Mouse (Mus musculus) hindbrain, embryonic 11.5 days (tissue): Measurements from ENCODE around the gene Ints2. TPM values are rescaled to one million over a fixed set of nuclear protein-coding genes. Genes with fewer than 3 reads are reported as not detected.
"Not testable (repeated sequence)": the region's sequence is repeated elsewhere in the genome, so short reads cannot be mapped to it uniquely, and the experiment has no call there.

Source experiments
- ATAC-seq: fragments of 200-750 bp; cut with Nextera tagmentation; 2 replicates; pipeline ENCODE4 v1.8.0; 2017; ENCODE audit warnings: mild to moderate bottlenecking, moderate TSS enrichment, moderate library complexity; ENCODE audit not compliant: low FRiP score
- DNase-seq: peaks from one replicate; pipeline ENCODE4 v3.0.0-alpha.2; 2015; ENCODE audit warnings: low spot score
- H3K27ac ChIP-seq: fragments of 300-500 bp; sonication (generic); 2 replicates; pipeline ENCODE4 v1.5.1; 2014; ENCODE audit warnings: mild to moderate bottlenecking, low read depth, low read length
- H3K27me3 ChIP-seq: fragments of 300-500 bp; sonication (generic); 2 replicates; pipeline ENCODE4 v1.6.1; 2014; ENCODE audit warnings: mild to moderate bottlenecking, low read length, moderate library complexity, mixed read lengths; ENCODE audit not compliant: control insufficient read depth, insufficient read depth
- H3K36me3 ChIP-seq: fragments of 300-500 bp; sonication (generic); 2 replicates; pipeline ENCODE4 v1.6.1; 2014; ENCODE audit warnings: mild to moderate bottlenecking, low read length, moderate library complexity, mixed read lengths; ENCODE audit not compliant: control insufficient read depth, insufficient read depth
- H3K4me1 ChIP-seq: fragments of 300-500 bp; sonication (generic); replicated peaks from 2 replicates; pipeline ENCODE4 v1.6.1; 2014; ENCODE audit warnings: low read length, mixed read lengths; ENCODE audit not compliant: control insufficient read depth, insufficient read depth
- H3K4me2 ChIP-seq: fragments of 300-500 bp; sonication (generic); replicated peaks from 2 replicates; pipeline ENCODE4 v1.6.1; 2014; ENCODE audit warnings: mild to moderate bottlenecking, low read depth, low read length
- H3K4me3 ChIP-seq: fragments of 300-500 bp; sonication (generic); 2 replicates; pipeline ENCODE4 v1.5.1; 2014; ENCODE audit warnings: low read depth, low read length
- H3K9ac ChIP-seq: fragments of 300-500 bp; sonication (generic); 2 replicates; pipeline ENCODE4 v1.6.1; 2014; ENCODE audit warnings: low read depth, low read length
- H3K9me3 ChIP-seq: fragments of 300-500 bp; sonication (generic); 2 replicates; pipeline ENCODE4 v1.6.1; 2016; ENCODE audit warnings: low read length; ENCODE audit not compliant: control insufficient read depth
- WGBS: fragments of 180-500 bp; shearing (Covaris S2); extraction: QIAGEN DNeasy Blood & Tissue Kit; methylation state at CpG from one replicate; pipeline ENCODE4 v1.1.7; 2014; 5-methylcytosine and 5-hydroxymethylcytosine counted together
- polyA plus RNA-seq: library from polyadenylated mRNA; unstranded; fragments of >200 nt; fragmentation: Nextera tagmentation; extraction: Ambion mirVana; gene quantifications from 2 replicates; pipeline ENCODE4 v1.2.1, GENCODE M21; 2014

Ints2 gene
- polyA plus RNA-seq: 47.1 and 47.2 TPM in 2 replicates

DNA sequence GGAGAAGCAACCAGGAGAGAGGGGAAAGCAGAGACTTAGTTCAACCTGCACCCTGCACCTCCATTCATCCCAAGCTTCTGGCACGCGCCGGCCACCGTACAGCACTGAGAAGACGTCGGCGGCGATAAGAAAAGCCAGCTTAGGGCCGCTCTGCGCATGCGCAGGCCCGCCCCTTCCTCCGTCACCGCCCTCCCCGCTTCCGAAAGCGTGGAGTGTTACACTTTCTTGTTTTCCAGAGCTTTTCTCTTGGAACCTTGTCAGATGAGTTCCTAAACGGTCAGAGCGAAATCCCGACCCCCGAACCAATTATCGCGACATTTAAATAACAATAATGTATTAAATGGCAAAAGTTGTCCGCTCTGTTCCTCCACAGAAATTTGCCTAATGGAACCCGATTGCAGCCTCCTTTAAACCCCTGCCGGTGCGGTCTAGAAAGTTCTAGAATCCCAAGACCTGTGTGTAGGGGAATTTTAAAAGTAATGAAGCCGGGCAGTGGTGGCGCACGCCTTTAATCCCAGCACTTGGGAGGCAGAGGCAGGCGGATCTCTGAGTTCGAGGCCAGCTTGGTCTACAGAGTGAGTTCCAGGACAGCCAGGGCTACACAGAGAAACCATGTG, at the start of gene Ints2:
Ints2 (minus strand) TSS at position 116 of the 617 bp plus-strand sequence.
- Histone ChIP-seq H3K4me1 (peaks cover 3% of the 10 kb centered on the region; the same call in 1 of the 2 replicates), H3K27me3 (no peaks in the 10 kb centered on the region), H3K4me3 (peak within 1 kb of the TSS; percentile 77), H3K27ac (peak within 1 kb of the TSS; percentile 67), H3K36me3 (no peaks in the 10 kb centered on the region), H3K9ac (peak within 1 kb of the TSS; percentile 93), H3K9me3 (no peaks in the 10 kb centered on the region), H3K4me2 (peak within 1 kb of the TSS; percentile 67)
- peak; percentile 89 for ATAC-seq
- 10% methylated on average over 32 of the region's 32 CpGs for WGBS
- peak; percentile 95 for DNase-seq

DNA sequence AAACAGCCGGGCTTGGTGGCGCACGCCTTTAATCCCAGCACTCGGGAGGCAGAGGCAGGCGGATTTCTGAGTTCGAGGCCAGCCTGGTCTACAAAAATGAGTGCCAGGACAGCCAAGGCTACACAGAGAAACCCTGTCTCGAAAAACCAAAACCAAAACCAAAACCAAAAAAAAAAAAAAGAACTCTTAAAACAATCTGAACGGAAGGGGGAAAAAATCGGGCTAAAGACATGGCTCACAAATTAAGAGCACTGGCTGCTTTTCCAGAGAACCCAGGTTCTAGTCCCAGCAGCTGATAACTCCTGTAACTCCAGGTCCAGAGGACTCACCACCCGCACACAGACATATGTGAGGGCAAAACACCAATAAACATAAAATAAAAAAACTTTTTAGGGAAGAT, 34.8 kb upstream of the Ints2 start:
- H3K4me3 ChIP-seq, H3K4me2 ChIP-seq, H3K27ac ChIP-seq, DNase-seq, H3K9ac ChIP-seq, H3K4me1 ChIP-seq, ATAC-seq, H3K27me3 ChIP-seq, H3K36me3 ChIP-seq, H3K9me3 ChIP-seq: not testable (repeated sequence)
- 98% methylated on average over 10 of the region's 10 CpGs for WGBS

DNA sequence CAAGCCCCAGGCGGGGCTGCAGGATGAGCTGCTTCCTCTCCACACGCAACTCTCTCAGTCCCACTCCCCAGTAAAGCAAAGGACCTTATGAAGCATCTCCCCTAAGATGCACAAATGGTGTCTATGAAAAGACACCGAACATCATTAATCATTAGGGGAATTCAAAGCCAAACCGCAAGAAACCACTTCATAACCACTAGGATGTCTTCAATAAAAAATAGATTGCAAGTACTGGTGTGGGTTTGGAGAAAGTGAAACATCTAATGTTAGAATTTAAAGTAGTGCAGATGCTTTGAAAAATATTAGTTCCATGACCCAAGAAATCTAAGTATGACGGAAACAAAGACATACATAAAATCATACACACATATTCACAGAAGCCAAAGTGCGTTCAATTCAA, 34.3 kb upstream of the Ints2 start:
- no peaks in the 10 kb centered on the region for H3K9me3 ChIP-seq
- no peak overlapping the region for H3K4me2 ChIP-seq
- no peak overlapping the region for H3K9ac ChIP-seq
- no peak for DNase-seq
- no peaks in the 10 kb centered on the region for H3K36me3 ChIP-seq
- no peaks in the 10 kb centered on the region for H3K4me1 ChIP-seq
- no peak overlapping the region for H3K4me3 ChIP-seq
- 93% methylated on average over 6 of the region's 6 CpGs for WGBS
- no peak overlapping the region for H3K27ac ChIP-seq
- ATAC-seq: no peak
- no peaks in the 10 kb centered on the region for H3K27me3 ChIP-seq

DNA sequence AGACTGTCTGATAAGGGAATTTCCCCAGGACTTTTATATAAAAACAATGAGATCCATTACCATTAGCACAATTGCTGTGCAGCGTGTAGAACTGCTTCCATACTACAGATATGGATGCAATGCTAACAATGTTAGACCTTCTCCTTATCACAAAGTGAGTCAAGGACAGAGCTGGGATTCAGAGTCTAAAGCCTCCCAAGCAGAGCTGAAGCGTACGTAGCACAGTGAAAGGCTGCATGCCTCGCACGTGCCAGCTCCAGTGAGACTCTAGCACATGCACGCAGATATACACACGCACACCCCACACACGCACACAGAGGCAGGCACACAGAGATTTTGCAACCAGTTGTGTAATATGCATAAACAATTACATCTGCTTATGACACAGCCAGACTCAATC, 28.4 kb upstream of the Ints2 start:
- H3K9ac ChIP-seq: no peak overlapping the region
- no peak overlapping the region for H3K27ac ChIP-seq
- no peak overlapping the region for H3K4me3 ChIP-seq
- H3K4me1 ChIP-seq: no peaks in the 10 kb centered on the region
- H3K9me3 ChIP-seq: no peaks in the 10 kb centered on the region
- no peak for DNase-seq
- no peak overlapping the region for H3K4me2 ChIP-seq
- peaks cover 3% of the 10 kb centered on the region; the same call in 1 of the 2 replicates for H3K36me3 ChIP-seq
- no peak for ATAC-seq
- 96% methylated on average over 8 of the region's 8 CpGs for WGBS
- no peaks in the 10 kb centered on the region for H3K27me3 ChIP-seq

DNA sequence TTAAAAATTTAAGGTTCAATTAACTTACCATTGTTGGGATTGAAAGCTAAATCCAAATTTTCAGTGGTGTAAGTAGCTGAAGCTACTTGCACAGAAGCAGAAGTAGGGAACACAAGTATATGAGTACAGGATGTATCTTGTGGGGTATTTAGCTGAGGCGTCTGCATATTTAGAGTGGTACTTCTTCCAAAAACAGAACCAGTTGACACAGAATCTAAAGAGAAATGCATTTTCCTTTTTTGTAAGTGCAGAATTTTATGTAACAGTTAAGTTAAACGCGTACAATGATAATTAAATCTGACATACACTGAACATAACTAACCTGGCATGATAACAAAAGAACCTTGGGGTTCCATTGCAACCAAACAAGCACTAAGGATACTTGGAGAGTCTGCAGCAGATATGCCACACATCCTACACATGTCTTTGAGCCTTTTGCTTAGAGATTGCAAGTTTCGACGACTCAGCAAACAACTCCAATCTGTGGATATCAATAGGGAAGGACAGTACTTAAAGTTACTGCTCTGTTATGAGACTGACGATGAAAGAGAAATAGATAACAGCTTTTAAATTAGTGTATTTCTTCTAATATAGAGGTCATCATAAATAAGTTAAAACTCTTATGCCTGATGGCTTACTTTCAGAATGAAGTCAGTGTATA, 21.2 kb upstream of the Ints2 start:
- Histone ChIP-seq H3K4me1 (no peaks in the 10 kb centered on the region), H3K4me2 (no peak overlapping the region), H3K27me3 (no peaks in the 10 kb centered on the region), H3K4me3 (no peak overlapping the region), H3K36me3 (peaks cover 2% of the 10 kb centered on the region; the same call in 1 of the 2 replicates), H3K9ac (no peak overlapping the region), H3K27ac (no peak overlapping the region), H3K9me3 (no peaks in the 10 kb centered on the region)
- DNase-seq (no peak), ATAC-seq (no peak)
- 94% methylated on average over 6 of the region's 6 CpGs for WGBS

DNA sequence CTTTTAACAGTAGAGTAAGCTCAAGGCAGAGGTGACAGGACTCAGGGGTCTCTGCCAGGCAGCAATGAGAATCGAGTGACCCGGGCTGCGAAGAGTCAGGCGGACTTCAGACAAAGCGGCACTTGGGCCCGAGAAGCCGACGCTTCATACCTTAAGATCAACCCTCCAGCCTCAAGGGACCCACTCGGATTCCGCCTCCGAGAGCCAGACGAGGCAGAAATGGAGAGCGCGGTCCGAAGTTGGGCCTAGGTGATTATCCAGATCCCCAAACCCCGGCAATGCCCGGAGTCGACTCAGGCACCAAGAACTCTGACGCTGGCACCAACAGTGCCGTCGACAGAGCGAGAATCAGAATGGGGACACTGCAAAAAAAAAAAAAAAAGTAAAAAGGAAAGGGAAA, 321 bp downstream of the Ints2 start:
- ATAC-seq: peak; percentile 27

DNA sequence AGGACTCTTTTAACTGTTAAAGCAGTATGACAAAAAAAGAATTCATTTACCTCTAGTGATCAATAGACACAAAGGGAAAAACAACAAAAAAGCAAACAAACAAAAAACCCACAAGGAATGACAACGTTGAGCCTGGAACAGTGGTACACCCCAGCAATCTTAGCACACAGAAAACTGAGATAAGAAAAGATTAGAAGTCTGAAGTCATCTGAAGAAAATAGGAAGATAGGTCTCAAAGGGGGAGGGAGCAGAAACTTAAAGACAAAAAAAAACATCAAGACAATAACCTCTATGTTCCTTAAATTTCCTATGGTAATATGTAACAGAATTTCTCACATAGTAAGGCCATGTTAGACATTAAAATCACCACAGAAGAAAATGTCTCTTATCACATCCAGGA, 4.0 kb downstream of the Ints2 start:
- DNase-seq: no peak
- peaks cover 3% of the 10 kb centered on the region; the same call in 1 of the 2 replicates for H3K4me1 ChIP-seq
- WGBS: 85% methylated on average over 1 of the region's 1 CpGs
- no peak overlapping the region for H3K27ac ChIP-seq
- ATAC-seq: no peak
- H3K9ac ChIP-seq: no peak overlapping the region
- H3K27me3 ChIP-seq: no peaks in the 10 kb centered on the region
- no peak overlapping the region for H3K4me2 ChIP-seq
- no peak overlapping the region for H3K4me3 ChIP-seq
- H3K9me3 ChIP-seq: no peaks in the 10 kb centered on the region
- H3K36me3 ChIP-seq: no peaks in the 10 kb centered on the region

More for the DNA sequence above, 321 bp downstream of the Ints2 start:
- WGBS: 0% methylated on average over 22 of the region's 22 CpGs
- Histone ChIP-seq H3K4me3 (peak overlapping the region; percentile 77), H3K4me2 (peak overlapping the region; percentile 67), H3K27me3 (no peaks in the 10 kb centered on the region), H3K36me3 (no peaks in the 10 kb centered on the region), H3K4me1 (peaks cover 3% of the 10 kb centered on the region; the same call in 1 of the 2 replicates), H3K27ac (peak overlapping the region; percentile 67), H3K9me3 (no peaks in the 10 kb centered on the region), H3K9ac (peak overlapping the region; percentile 93)
- DNase-seq: peak; percentile 65

DNA sequence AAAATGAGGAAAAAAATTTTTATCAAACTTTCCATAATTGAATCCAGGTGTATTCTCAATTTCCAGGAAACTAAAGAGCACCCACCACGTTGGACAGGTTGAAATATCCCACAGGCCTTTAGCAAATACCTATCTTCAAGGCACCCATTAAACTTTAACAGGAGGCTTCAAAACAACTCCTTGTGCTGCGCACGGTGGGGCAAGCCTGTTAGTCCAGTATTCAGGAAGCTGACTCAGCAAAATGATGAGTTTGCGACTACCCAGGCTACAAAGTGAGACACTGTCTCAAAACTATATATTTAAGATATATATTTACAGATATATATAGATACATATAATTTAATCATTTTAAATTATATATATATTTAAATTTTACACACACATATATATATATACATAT, 24.9 kb downstream of the Ints2 start:
- Histone ChIP-seq H3K4me3 (no peak overlapping the region), H3K4me2 (no peak overlapping the region)

More for the DNA sequence above, 24.9 kb downstream of the Ints2 start:
- Histone ChIP-seq H3K9ac (no peak overlapping the region), H3K36me3 (peaks cover 2% of the 10 kb centered on the region; the same call in 1 of the 2 replicates), H3K9me3 (no peaks in the 10 kb centered on the region), H3K27ac (no peak overlapping the region), H3K4me1 (no peaks in the 10 kb centered on the region), H3K27me3 (no peaks in the 10 kb centered on the region)
- WGBS: 88% methylated on average over 4 of the region's 4 CpGs
- DNase-seq: no peak
- ATAC-seq: no peak
